Mouse (Mus musculus): ENCODE data around the gene Pde8b. TPM values are rescaled to one million over a fixed set of nuclear protein-coding genes. Genes with fewer than 3 reads are reported as not detected.

Pde8b gene
- total RNA-seq, 2 experiments from 2014 or later: 0.42 TPM; not detected in 1

- ATAC-seq (replicated peaks; ENCODE audit: low FRiP score, low TSS enrichment, poor library complexity, severe bottlenecking): no peak
Measured at GRCm38 (mm10) chr13:95095860-95096259, 154.3 kb downstream of the Pde8b start.

- ATAC-seq (replicated peaks; ENCODE audit: low FRiP score, low TSS enrichment, poor library complexity, severe bottlenecking): no peak
Measured at GRCm38 (mm10) chr13:95091546-95092445, 158.3 kb downstream of the Pde8b start.

GRCm38 (mm10) chr13:95087358-95087787, 162.8 kb downstream of the Pde8b start:
- no peak for ATAC-seq (replicated peaks; ENCODE audit: low FRiP score, low TSS enrichment, poor library complexity, severe bottlenecking)

GRCm38 (mm10) chr13:95086033-95086432, 164.1 kb downstream of the Pde8b start:
- no peak for ATAC-seq (replicated peaks; ENCODE audit: low FRiP score, low TSS enrichment, poor library complexity, severe bottlenecking)

- no peak for ATAC-seq (replicated peaks; ENCODE audit: low FRiP score, low TSS enrichment, poor library complexity, severe bottlenecking)
Measured at GRCm38 (mm10) chr13:95082611-95083010, 167.5 kb downstream of the Pde8b start.

GRCm38 (mm10) chr13:95081082-95081481, 169.1 kb downstream of the Pde8b start:
- ATAC-seq (replicated peaks; ENCODE audit: low FRiP score, low TSS enrichment, poor library complexity, severe bottlenecking): no peak

GRCm38 (mm10) chr13:95078492-95078891, 171.6 kb downstream of the Pde8b start:
- ATAC-seq (replicated peaks; ENCODE audit: low FRiP score, low TSS enrichment, poor library complexity, severe bottlenecking): peak; percentile 79

GRCm38 (mm10) chr13:95077688-95078087, 172.4 kb downstream of the Pde8b start:
- ATAC-seq (replicated peaks; ENCODE audit: low FRiP score, low TSS enrichment, poor library complexity, severe bottlenecking): no peak

GRCm38 (mm10) chr13:95076142-95076541, 174.0 kb downstream of the Pde8b start:
- ATAC-seq (replicated peaks; ENCODE audit: low FRiP score, low TSS enrichment, poor library complexity, severe bottlenecking): no peak

GRCm38 (mm10) chr13:95073445-95074172, 176.5 kb downstream of the Pde8b start:
- no peak for ATAC-seq (replicated peaks; ENCODE audit: low FRiP score, low TSS enrichment, poor library complexity, severe bottlenecking)

- ATAC-seq (replicated peaks; ENCODE audit: low FRiP score, low TSS enrichment, poor library complexity, severe bottlenecking): no peak
Measured at GRCm38 (mm10) chr13:95070268-95070667, 179.9 kb downstream of the Pde8b start.

- ATAC-seq (replicated peaks; ENCODE audit: low FRiP score, low TSS enrichment, poor library complexity, severe bottlenecking): 0 out of 2 replicates have a peak, but pooled peaks have one; percentile 61
Measured at GRCm38 (mm10) chr13:95067854-95068253, 182.3 kb downstream of the Pde8b start.

GRCm38 (mm10) chr13:95063390-95064017, 186.6 kb downstream of the Pde8b start:
- ATAC-seq (replicated peaks; ENCODE audit: low FRiP score, low TSS enrichment, poor library complexity, severe bottlenecking): 0 out of 2 replicates have a peak, but pooled peaks have one; percentile 44

- ATAC-seq (replicated peaks; ENCODE audit: low FRiP score, low TSS enrichment, poor library complexity, severe bottlenecking): no peak
Measured at GRCm38 (mm10) chr13:95058885-95059284, 191.3 kb downstream of the Pde8b start.

- no peak for ATAC-seq (replicated peaks; ENCODE audit: low FRiP score, low TSS enrichment, poor library complexity, severe bottlenecking)
Measured at GRCm38 (mm10) chr13:95056501-95057280, 193.4 kb downstream of the Pde8b start.

- ATAC-seq (replicated peaks; ENCODE audit: low FRiP score, low TSS enrichment, poor library complexity, severe bottlenecking): no peak
Measured at GRCm38 (mm10) chr13:95055742-95056388, 194.3 kb downstream of the Pde8b start.

GRCm38 (mm10) chr13:95052421-95052820, 197.7 kb downstream of the Pde8b start:
- ATAC-seq (replicated peaks; ENCODE audit: low FRiP score, low TSS enrichment, poor library complexity, severe bottlenecking): no peak

GRCm38 (mm10) chr13:95050398-95050797, 199.7 kb downstream of the Pde8b start:
- no peak for ATAC-seq (replicated peaks; ENCODE audit: low FRiP score, low TSS enrichment, poor library complexity, severe bottlenecking)

GRCm38 (mm10) chr13:95044108-95044507, 206.0 kb downstream of the Pde8b start:
- no peak for ATAC-seq (replicated peaks; ENCODE audit: low FRiP score, low TSS enrichment, poor library complexity, severe bottlenecking)

Data from megakaryocyte-erythroid progenitor cell, adult 5-6 weeks (primary cell).